Mouse (Mus musculus) stomach, embryonic 14.5 days (tissue): ENCODE data around the gene Hcar2. TPM values are rescaled to one million over a fixed set of nuclear protein-coding genes. Genes with fewer than 3 reads are reported as not detected.

Source experiments
- ATAC-seq: fragments of 200-750 bp; cut with Nextera tagmentation; 2 replicates; pipeline ENCODE4 v1.8.0; 2017; ENCODE audit warnings: low read depth, moderate TSS enrichment; ENCODE audit not compliant: insufficient number of reproducible peaks, insufficient read depth, low FRiP score
- H3K27ac ChIP-seq: fragments of 300-500 bp; sonication (generic); 2 replicates; pipeline ENCODE4 v1.5.1; 2014; ENCODE audit warnings: mild to moderate bottlenecking, low read length, moderate library complexity, mixed read lengths
- H3K27me3 ChIP-seq: fragments of 300-500 bp; sonication (generic); 2 replicates; pipeline ENCODE4 v1.6.1; 2014; ENCODE audit warnings: low read length, control low read depth, mixed read lengths; ENCODE audit not compliant: control insufficient read depth, insufficient read depth
- H3K36me3 ChIP-seq: fragments of 300-500 bp; sonication (generic); 2 replicates; pipeline ENCODE4 v1.6.1; 2014; ENCODE audit warnings: mild to moderate bottlenecking, control low read depth, low read length, moderate library complexity, mixed read lengths; ENCODE audit not compliant: control insufficient read depth, insufficient read depth
- H3K4me1 ChIP-seq: fragments of 300-500 bp; sonication (generic); 2 replicates; pipeline ENCODE4 v1.6.1; 2014; ENCODE audit warnings: low read length, control low read depth, mixed read lengths; ENCODE audit not compliant: control insufficient read depth, insufficient read depth
- H3K4me2 ChIP-seq: fragments of 300-500 bp; sonication (generic); replicated peaks from 2 replicates; pipeline ENCODE4 v1.6.1; 2014; ENCODE audit warnings: low read depth, low read length, control low read depth
- H3K4me3 ChIP-seq: fragments of 300-500 bp; sonication (generic); 2 replicates; pipeline ENCODE4 v1.5.1; 2014; ENCODE audit warnings: low read depth, low read length, control low read depth
- H3K9ac ChIP-seq: fragments of 300-500 bp; sonication (generic); replicated peaks from 2 replicates; pipeline ENCODE4 v1.6.1; 2014; ENCODE audit warnings: low read depth, mild to moderate bottlenecking, control low read depth, low read length, moderate library complexity, mixed read lengths
- H3K9me3 ChIP-seq: fragments of 300-500 bp; sonication (generic); 2 replicates; pipeline ENCODE4 v1.6.1; 2016; ENCODE audit warnings: low read depth, low read length, control low read depth; ENCODE audit not compliant: control insufficient read depth
- WGBS: fragments of 180-500 bp; shearing (Covaris S2); extraction: QIAGEN DNeasy Blood & Tissue Kit; methylation state at CpG from one replicate; pipeline ENCODE4 v1.1.7; 2014; 5-methylcytosine and 5-hydroxymethylcytosine counted together
- polyA plus RNA-seq: library from polyadenylated mRNA; unstranded; fragments of >200 nt; fragmentation: Nextera tagmentation; extraction: Ambion mirVana; gene quantifications from 2 replicates; pipeline ENCODE4 v1.2.1, GENCODE M21; 2014

Gene Hcar2
- polyA plus RNA-seq, 1 experiment from 2014 or later: 1.6 TPM

DNA sequence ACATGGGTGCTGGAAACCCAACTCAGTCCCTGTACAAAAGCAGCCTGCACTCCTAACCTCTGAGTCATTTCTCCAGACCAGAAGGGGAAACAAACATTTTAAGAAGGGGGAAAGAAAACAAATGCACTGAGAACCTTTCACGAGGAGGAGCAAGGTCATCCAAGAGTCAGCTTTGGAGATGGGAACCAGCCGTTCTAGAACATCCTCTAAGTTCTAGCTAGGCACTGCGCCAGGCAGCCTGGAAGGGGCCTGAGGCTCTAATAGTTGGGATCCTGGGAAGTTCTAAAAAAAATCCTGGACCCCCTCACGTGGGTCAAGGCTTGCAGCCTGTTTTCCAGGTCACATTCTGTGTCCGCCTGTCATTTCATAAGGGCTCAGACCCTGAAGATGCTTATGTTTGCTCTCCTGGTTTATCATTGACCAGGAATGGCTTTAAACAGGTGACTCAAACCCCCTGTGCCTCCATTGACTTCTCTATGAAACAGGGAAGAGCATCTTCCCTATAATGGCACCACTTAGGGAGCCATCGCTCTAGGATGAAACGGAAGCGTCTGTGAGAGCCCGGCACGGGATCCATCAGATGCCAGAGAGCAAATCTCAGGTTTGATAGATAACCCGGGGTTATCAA, 11.3 kb downstream of the Hcar2 start:
- no peak for ATAC-seq
- Histone ChIP-seq H3K4me3 (no peak overlapping the region), H3K4me1 (no peaks in the 10 kb centered on the region), H3K36me3 (no peaks in the 10 kb centered on the region), H3K4me2 (no peak overlapping the region), H3K9ac (no peak overlapping the region), H3K27me3 (no peaks in the 10 kb centered on the region), H3K9me3 (no peaks in the 10 kb centered on the region), H3K27ac (no peak overlapping the region)
- 61% methylated on average over 11 of the region's 11 CpGs for WGBS

DNA sequence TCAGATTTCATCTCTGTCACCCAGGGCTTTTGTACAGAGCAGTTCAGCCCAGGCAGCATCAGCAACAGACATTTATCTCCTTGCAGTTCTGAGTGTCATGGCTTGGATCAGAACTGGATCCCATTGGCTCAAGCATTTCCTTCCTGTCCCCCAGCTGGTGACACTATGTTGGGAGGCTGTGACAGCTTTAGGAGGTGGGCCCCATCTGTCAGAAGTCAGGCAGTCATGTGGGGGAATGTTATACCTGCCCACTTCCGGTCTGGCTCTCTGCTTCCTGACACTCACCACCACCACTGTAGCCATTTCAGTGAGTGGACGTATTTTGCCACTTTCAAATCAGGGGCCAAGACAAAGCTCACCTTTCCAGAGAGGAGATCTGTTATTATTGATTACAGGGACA, 13.9 kb downstream of the Hcar2 start:
- no peak overlapping the region for H3K9ac ChIP-seq
- WGBS: 27% methylated on average over 2 of the region's 2 CpGs
- no peak overlapping the region for H3K27ac ChIP-seq
- no peaks in the 10 kb centered on the region for H3K36me3 ChIP-seq
- no peaks in the 10 kb centered on the region for H3K27me3 ChIP-seq
- H3K4me1 ChIP-seq: no peaks in the 10 kb centered on the region
- H3K4me2 ChIP-seq: no peak overlapping the region
- H3K4me3 ChIP-seq: no peak overlapping the region
- H3K9me3 ChIP-seq: no peaks in the 10 kb centered on the region
- peak; percentile 18; the same call in 1 of the 2 replicates for ATAC-seq

DNA sequence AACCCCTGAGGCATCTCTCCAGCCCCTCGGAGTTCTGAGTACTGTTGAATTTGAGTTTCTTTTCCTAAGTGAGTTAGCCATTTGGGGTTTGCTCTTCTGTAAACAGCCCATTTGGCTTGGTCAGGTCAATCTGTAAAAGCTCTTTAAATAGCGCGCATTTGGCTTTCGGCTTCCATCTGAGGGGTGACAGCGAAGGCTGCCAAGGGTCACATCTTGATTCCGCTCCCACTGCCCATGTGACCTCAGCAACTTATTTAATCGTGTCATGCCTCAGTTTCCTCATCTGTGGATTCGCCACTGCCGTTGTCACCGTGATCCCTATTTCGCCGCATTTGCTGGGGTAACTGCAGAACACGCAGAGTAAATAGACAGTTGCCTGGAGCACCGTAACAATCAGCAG, 21.0 kb downstream of the Hcar2 start:
- ATAC-seq: no peak
- H3K27ac ChIP-seq: peak overlapping the region; percentile 30
- 81% methylated on average over 14 of the region's 14 CpGs for WGBS
- no peak overlapping the region for H3K4me2 ChIP-seq
- no peak overlapping the region for H3K9ac ChIP-seq
- H3K36me3 ChIP-seq: no peaks in the 10 kb centered on the region
- H3K9me3 ChIP-seq: no peaks in the 10 kb centered on the region
- no peaks in the 10 kb centered on the region for H3K27me3 ChIP-seq
- H3K4me1 ChIP-seq: peaks cover 4% of the 10 kb centered on the region; the same call in 1 of the 2 replicates
- no peak overlapping the region for H3K4me3 ChIP-seq

DNA sequence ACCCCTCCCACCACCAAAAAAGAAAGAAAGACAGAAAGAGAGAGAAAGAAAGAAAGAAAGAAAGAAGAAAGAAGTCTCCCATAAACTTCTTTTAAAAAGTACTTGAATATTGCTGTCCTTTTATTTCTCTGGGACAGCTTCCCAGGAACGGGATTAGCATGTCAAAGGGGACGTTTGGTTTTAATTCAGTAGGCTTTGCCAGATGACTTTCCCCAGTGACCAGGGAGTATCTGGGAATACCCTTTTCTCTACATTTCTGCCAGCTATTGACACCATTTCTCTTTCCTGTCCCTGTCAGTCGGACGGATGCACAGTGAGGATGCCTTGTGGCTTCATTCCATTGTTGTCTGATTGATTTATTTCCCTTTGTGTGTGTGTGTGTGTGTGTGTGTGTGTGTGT, 21.5 kb downstream of the Hcar2 start:
- Histone ChIP-seq H3K9ac (no peak overlapping the region), H3K4me1 (peaks cover 4% of the 10 kb centered on the region; the same call in 1 of the 2 replicates), H3K9me3 (no peaks in the 10 kb centered on the region), H3K4me2 (no peak overlapping the region), H3K4me3 (no peak overlapping the region), H3K27me3 (no peaks in the 10 kb centered on the region), H3K27ac (peak overlapping the region; percentile 30), H3K36me3 (no peaks in the 10 kb centered on the region)
- ATAC-seq: no peak
- 49% methylated on average over 4 of the region's 4 CpGs for WGBS

DNA sequence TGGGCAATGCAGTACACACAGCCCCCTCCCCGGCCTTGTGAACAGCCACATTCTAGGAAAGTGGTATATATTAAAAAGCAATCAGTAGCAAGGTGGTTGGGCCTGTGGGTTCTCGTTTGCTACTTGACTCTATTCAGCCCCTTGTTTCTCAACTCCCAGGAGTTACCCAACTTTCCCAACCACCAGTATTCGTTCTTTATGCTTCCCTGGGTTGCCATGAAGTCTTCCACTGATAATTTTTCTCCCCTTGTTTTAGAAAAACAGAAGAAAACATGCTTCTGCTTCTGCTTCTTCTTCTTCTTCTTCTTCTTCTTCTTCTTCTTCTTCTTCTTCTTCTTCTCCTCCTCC, 22.4 kb downstream of the Hcar2 start:
- Histone ChIP-seq H3K36me3 (no peaks in the 10 kb centered on the region), H3K27me3 (no peaks in the 10 kb centered on the region), H3K27ac (no peak overlapping the region), H3K4me2 (no peak overlapping the region), H3K9ac (no peak overlapping the region), H3K4me3 (no peak overlapping the region), H3K4me1 (peaks cover 4% of the 10 kb centered on the region; the same call in 1 of the 2 replicates), H3K9me3 (no peaks in the 10 kb centered on the region)
- no peak for ATAC-seq
- 69% methylated on average over 3 of the region's 3 CpGs for WGBS

DNA sequence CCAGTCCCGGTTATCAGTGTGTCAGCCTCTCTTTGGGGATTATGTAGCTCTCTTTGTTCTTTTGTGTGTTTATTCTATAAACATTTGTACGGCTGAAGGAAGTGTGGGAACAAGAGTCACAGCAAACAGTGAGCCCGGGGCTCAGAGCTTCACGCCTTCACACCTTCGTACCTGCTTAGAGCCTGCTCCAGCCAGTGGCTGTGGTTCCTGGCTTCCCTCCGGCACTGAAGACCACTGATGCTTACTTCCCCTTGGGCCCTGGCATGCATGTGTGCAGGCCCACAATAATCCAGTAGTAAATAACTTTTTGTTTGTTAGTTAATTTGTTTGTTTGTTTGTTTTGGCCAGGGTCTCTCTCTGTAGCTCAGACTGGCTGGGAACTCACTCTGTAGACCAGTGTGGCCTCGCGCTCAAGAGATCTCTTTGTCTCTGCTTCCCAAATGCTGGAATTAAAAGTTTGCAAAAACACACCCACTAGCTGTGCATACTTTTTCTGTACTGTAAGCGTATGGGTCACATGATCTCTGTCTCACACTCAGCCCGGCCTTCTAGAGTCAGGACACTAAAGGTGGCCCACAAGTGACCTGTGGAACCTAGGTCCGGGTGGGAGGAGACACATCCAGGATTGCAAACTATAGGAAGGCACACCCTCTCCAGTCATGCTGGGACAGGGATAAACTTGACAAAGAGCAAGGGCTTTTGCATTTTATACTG, 22.9 kb downstream of the Hcar2 start:
- Histone ChIP-seq H3K27ac (peak overlapping the region; percentile 17; the same call in 1 of the 2 replicates), H3K4me2 (no peak overlapping the region), H3K27me3 (no peaks in the 10 kb centered on the region), H3K9ac (no peak overlapping the region), H3K4me3 (no peak overlapping the region), H3K4me1 (peaks cover 4% of the 10 kb centered on the region; the same call in 1 of the 2 replicates), H3K9me3 (no peaks in the 10 kb centered on the region), H3K36me3 (no peaks in the 10 kb centered on the region)
- 49% methylated on average over 11 of the region's 11 CpGs for WGBS
- peak; percentile 39; the same call in 1 of the 2 replicates for ATAC-seq

DNA sequence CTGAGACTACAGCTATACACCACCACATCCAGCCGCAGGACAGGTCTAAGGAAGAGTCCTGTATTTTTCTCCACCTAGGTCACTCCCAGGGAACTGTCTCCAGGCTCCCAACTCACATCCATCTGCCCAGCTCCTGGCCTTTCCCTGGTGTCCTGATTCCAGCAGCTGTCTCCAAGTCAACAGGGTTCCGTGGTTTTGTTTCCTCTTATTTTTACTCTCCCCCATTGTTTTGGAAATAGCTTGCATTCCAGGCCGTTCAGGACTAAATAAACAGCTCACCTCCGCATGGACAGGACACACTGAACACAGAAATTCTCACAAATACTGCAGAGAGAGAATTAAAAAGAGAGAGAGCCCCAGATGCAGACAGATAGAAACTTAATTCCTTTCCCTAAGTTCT, 27.9 kb downstream of the Hcar2 start:
- 39% methylated on average over 4 of the region's 4 CpGs for WGBS

DNA sequence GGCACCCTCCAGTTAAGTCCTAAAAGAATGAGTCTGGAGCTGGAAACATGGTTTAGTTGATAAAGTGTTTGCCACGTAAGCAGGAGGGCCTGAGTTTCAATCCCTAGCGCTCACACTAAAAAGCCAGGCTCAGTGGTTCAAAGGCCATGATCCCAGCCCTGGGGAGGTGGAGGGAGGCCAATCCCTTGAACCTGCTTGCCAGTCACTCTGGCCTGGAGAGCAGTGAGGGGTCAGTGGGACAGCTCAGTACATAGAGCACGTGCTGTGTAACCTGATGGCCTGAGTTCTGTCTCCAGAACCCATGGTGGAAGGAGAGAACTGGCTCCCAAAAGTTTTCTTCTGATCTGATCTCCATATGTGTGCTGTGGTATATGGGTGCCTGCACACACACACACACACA, 30.5 kb downstream of the Hcar2 start:
- H3K27me3 ChIP-seq: no peaks in the 10 kb centered on the region
- WGBS: 76% methylated on average over 3 of the region's 3 CpGs
- no peak for ATAC-seq
- H3K4me1 ChIP-seq: no peaks in the 10 kb centered on the region
- no peak overlapping the region for H3K4me3 ChIP-seq
- no peak overlapping the region for H3K4me2 ChIP-seq
- H3K27ac ChIP-seq: no peak overlapping the region
- H3K9ac ChIP-seq: no peak overlapping the region
- no peaks in the 10 kb centered on the region for H3K36me3 ChIP-seq
- no peaks in the 10 kb centered on the region for H3K9me3 ChIP-seq

More for the DNA sequence above, 27.9 kb downstream of the Hcar2 start:
- H3K27ac ChIP-seq: 0 out of 2 replicates have a peak overlapping the region, but pooled peaks have one; percentile 4
- no peaks in the 10 kb centered on the region for H3K27me3 ChIP-seq
- no peaks in the 10 kb centered on the region for H3K36me3 ChIP-seq
- H3K9me3 ChIP-seq: no peaks in the 10 kb centered on the region
- H3K4me2 ChIP-seq: no peak overlapping the region
- no peaks in the 10 kb centered on the region for H3K4me1 ChIP-seq
- no peak overlapping the region for H3K4me3 ChIP-seq
- no peak for ATAC-seq
- H3K9ac ChIP-seq: no peak overlapping the region
